Mouse (Mus musculus) MEL-GATA-1-ER (cell line): Measurements from ENCODE around the gene Olfr3.

ENCODE experiments used
- DNase-seq: peaks from one replicate; pipeline ENCODE4 v3.0.0-alpha.2; 2012; ENCODE audit warnings: low read depth; ENCODE audit errors: extremely low read depth

Gene Olfr3

DNA sequence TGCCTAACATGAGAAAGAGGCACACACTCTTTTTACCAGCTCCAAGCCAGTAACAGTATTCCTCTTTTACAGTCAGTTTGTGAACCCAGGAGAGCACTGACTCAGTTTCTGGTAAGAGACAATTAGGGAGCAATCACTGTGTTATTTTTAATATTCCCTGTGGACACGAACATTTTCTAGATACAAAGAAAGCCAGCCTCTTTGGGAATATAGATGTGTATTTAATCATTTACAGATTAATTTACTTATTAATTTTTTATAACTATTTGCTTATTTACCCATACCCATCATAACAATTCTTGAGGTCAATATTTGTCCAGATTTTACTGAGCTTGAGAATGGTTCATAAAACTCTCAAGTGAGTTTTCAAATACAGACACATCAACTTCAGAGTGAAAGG is at the start of gene Olfr3:
TSS of gene Olfr3 (minus strand) at position 101 of the 400 bp plus-strand sequence.
- DNase-seq, result no peak

DNA sequence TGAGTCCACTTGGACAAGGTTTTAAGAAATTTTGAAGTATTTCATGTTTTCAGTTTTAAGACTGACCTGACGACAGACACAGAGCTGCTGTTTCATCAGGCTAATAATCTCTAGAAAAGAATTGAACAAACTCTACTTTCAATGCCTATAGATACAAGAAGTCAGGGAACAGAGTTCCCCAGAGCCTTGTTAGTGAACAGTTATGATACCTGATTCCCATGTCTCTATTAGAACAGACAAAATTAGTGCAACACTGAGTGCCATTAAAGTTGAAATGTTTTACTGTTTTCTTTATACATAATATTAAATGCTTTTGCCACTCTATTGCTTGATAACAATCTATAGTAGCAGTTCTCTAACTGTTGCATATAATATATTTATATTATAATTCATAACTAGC is 45.7 kb upstream of the Olfr3 start, which contains the start of gene Olfr351:
TSS of gene Olfr351 (minus strand) at position 101 of the 400 bp plus-strand sequence.
- no peak for DNase-seq

DNA sequence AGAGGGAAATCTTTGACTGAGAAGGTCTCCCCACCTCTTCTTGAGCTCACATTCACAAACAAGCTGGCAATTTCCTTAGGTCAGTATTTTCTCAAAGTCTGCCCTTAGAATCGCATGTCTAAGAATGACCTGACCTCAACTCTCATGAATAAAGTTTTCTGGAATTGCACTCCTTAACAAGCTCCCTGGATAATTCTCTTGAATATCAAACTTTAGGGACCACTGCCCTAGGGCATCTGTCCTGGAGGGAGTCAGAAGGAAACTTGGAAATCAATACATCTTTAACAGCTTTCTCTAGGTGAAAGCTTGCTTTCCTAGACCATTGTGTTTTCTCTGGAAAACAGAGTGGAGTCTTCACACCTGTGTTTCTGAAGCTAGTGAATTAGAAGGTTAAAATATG is 29.2 kb upstream of the Olfr3 start, which contains the start of gene Olfr350:
TSS of gene Olfr350 (plus strand) at position 301 of the 400 bp plus-strand sequence.
- no peak for DNase-seq

DNA sequence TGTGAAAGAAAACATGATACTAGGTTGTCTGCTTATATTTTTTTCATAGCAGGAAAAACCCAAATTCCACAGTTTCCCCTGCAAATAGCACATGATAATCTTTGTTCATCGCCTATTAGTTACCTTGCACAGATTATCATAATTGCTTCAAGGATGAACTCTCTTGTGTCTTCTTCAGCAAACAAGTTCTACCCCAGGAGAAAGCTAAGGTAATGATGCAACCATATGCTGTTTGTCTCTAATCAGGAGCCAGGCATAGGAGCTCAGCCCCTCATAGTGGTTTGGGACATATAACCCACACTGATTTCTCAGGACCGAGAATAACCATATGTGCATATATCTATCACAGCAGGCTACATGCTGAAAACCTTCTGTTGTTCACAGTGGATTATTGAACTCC is 26.6 kb downstream of the Olfr3 start, which contains the start of gene Olfr50:
TSS of gene Olfr50 (plus strand) at position 301 of the 400 bp plus-strand sequence.
- no peak for DNase-seq

DNA sequence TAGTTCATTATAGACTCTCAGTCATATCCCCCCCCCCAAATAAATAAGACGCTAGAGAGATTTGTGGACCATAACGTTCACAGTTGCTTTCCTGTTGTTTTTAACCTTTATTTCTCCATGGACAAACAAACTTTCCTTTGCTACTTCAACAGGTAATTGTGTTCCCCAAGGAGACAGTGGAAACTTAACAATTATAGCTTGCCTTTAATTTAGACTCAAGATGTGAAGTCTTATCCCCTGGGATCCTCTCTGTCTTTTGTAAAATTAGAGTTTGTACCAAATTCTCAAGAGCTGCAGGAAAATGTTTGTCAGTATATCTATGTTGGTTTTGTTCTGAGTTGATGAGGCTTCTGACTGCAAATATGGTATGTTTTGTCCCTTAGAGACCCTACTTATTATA is 32.9 kb downstream of the Olfr3 start, which contains the start of gene Olfr348:
TSS of gene Olfr348 (plus strand) at position 301 of the 400 bp plus-strand sequence.
- no peak for DNase-seq
